ENCODE assay signal across 9 mouse cellular contexts in genomic region chr5:88688583-88689187, GRCm38 (mm10). TPM values are rescaled to one million over a fixed set of nuclear protein-coding genes. Genes with fewer than 3 reads are reported as not detected.
DNase-seq lines count a peak whose midpoint lies in the region; ATAC-seq and TF ChIP-seq lines count a peak whose summit lies in the region.
"Had no signal": no experiment of that assay in that cellular context is flagged by ENCODE, and none has a peak within 500 bp of the region (broad histone marks: within the 10 kb centered on the region; RNA-seq: fewer than 3 reads in every experiment).

No protein-coding gene starts in this region.

- DNase-seq in kidney, postnatal 0 days (ENCODE audit: low spot score), result peak; percentile 10
- DNase-seq in kidney, postnatal 10 days, result no peak
- peak; percentile 77 for DNase-seq in ES-E14 (ENCODE audit: low read depth, low spot score)
- no peak for DNase-seq in retina, postnatal 1 day
- no peak for DNase-seq in cerebellum, adult 18-20 months
- DNase-seq: gastrocnemius, postnatal 14 days had no signal

- no peak overlapping the region for H3K4me2 ChIP-seq in kidney, postnatal 0 days (ENCODE audit: low read length)
- no peak overlapping the region for H3K4me2 ChIP-seq in neural tube, embryonic 13.5 days
- H3K4me2 ChIP-seq: embryonic facial prominence, embryonic 12.5 days had no signal

- H3K4me3 ChIP-seq in kidney, postnatal 0 days (replicated peaks; ENCODE audit: low read depth, low read length), result no peak overlapping the region
- no peak overlapping the region for H3K4me3 ChIP-seq in ES-E14 (ENCODE audit: insufficient read depth in 1 of 2, low read depth in 1 of 2, low read length in 2 of 2, poor library complexity in 1 of 2, severe bottlenecking in 1 of 2)
- no peak overlapping the region for H3K4me3 ChIP-seq in neural tube, embryonic 13.5 days
- H3K4me3 ChIP-seq: embryonic facial prominence, embryonic 12.5 days had no signal

- in situ Hi-C loops in ES-E14 (cut with MboI; ENCODE audit: low sequenced_read_pairs in 2 of 2, unreplicated experiment in 2 of 2), result no loop called here

- WGBS in kidney, postnatal 0 days, result 70% methylated on average over 15 of the region's 15 CpGs
- 83% methylated on average over 15 of the region's 15 CpGs for WGBS in neural tube, embryonic 13.5 days

- no peak overlapping the region for H3K9ac ChIP-seq in kidney, postnatal 0 days (ENCODE audit: low read depth, low read length)
- H3K9ac ChIP-seq in ES-E14 (ENCODE audit: insufficient read depth, low read depth, low read length, poor library complexity, severe bottlenecking), result no peak overlapping the region
- H3K9ac ChIP-seq in neural tube, embryonic 13.5 days, result no peak overlapping the region
- H3K9ac ChIP-seq: embryonic facial prominence, embryonic 12.5 days had no signal

- no peak overlapping the region for H3K27ac ChIP-seq in kidney, postnatal 0 days
- no peak overlapping the region for H3K27ac ChIP-seq in ES-E14 (ENCODE audit: insufficient read depth, low read depth, low read length, poor library complexity, severe bottlenecking)
- no peak overlapping the region for H3K27ac ChIP-seq in neural tube, embryonic 13.5 days (replicated peaks)
- H3K27ac ChIP-seq: embryonic facial prominence, embryonic 12.5 days had no signal

- no peaks in the 10 kb centered on the region for H3K9me3 ChIP-seq in kidney, postnatal 0 days (replicated peaks; ENCODE audit: low read length)
- H3K9me3 ChIP-seq in ES-E14 (ENCODE audit: control insufficient read depth, insufficient read depth, low read depth, low read length), result no peaks in the 10 kb centered on the region
- H3K9me3 ChIP-seq in neural tube, embryonic 13.5 days, result no peaks in the 10 kb centered on the region
- H3K9me3 ChIP-seq: embryonic facial prominence, embryonic 12.5 days had no signal

- TF ChIP-seq CTCF in kidney, postnatal 0 days (IDR thresholded peaks at IDR 0.05; ENCODE audit: low read depth), result no peak

- H3K27me3 ChIP-seq in kidney, postnatal 0 days (ENCODE audit: insufficient read depth, low read length), result peaks cover 9% of the 10 kb centered on the region; the same call in 1 of the 2 replicates
- no peaks in the 10 kb centered on the region for H3K27me3 ChIP-seq in neural tube, embryonic 13.5 days
- H3K27me3 ChIP-seq: embryonic facial prominence, embryonic 12.5 days had no signal

- no peaks in the 10 kb centered on the region for H3K4me1 ChIP-seq in kidney, postnatal 0 days (replicated peaks; ENCODE audit: insufficient read depth, low read length)
- peaks cover 2 to 6% of the 10 kb centered on the region in 2 experiments; a peak in 2 of 4 replicates for H3K4me1 ChIP-seq in ES-E14 (ENCODE audit: control insufficient read depth in 2 of 2, insufficient read depth in 2 of 2, low read length in 2 of 2, poor library complexity in 1 of 2)
- no peaks in the 10 kb centered on the region for H3K4me1 ChIP-seq in neural tube, embryonic 13.5 days (replicated peaks)
- H3K4me1 ChIP-seq: embryonic facial prominence, embryonic 12.5 days had no signal

- ATAC-seq in kidney, postnatal 0 days (replicated peaks; ENCODE audit: low FRiP score, low read depth), result 0 out of 2 replicates have a peak, but pooled peaks have one; percentile 33
- peak; percentile 52 for ATAC-seq in granulocyte monocyte progenitor cell, adult 5-6 weeks (replicated peaks; ENCODE audit: poor library complexity, severe bottlenecking)
- 0 out of 2 replicates have a peak, but pooled peaks have one; percentile 11 for ATAC-seq in neural tube, embryonic 13.5 days (ENCODE audit: low read depth)

- no peaks in the 10 kb centered on the region for H3K36me3 ChIP-seq in kidney, postnatal 0 days (ENCODE audit: insufficient read depth, low read length)
- H3K36me3 ChIP-seq in ES-E14 (ENCODE audit: control insufficient read depth, insufficient read depth, low read length, poor library complexity, severe bottlenecking), result no peaks in the 10 kb centered on the region
- H3K36me3 ChIP-seq in neural tube, embryonic 13.5 days, result no peaks in the 10 kb centered on the region
- H3K36me3 ChIP-seq: embryonic facial prominence, embryonic 12.5 days had no signal

TF ChIP-seq in ES-E14, 5 proteins besides CTCF, POLR2A, EP300 and RAD21:
- no peak for TF ChIP-seq CHD2 (IDR thresholded peaks at IDR 0.05; ENCODE audit: low read depth, low read length)
- no peak for TF ChIP-seq HCFC1 (IDR thresholded peaks at IDR 0.05; ENCODE audit: borderline replicate concordance, insufficient read depth, low read length)
- no peak for TF ChIP-seq ZNF384 (IDR thresholded peaks at IDR 0.05; ENCODE audit: low read depth, low read length)
- no peak for TF ChIP-seq ZC3H11A (IDR thresholded peaks at IDR 0.05; ENCODE audit: borderline replicate concordance, low read depth, low read length)
- no peak for TF ChIP-seq MAFK (IDR thresholded peaks at IDR 0.05; ENCODE audit: insufficient read depth, low read depth, low read length)

RNA-seq across cellular contexts. Expression of gene Grsf1, which starts 12.7 kb away (rescaled TPM):
- polyA plus RNA-seq in kidney, postnatal 0 days (2015; fragmentation: Nextera tagmentation; extraction: Ambion mirVana), result 82.0 and 82.7 TPM in 2 replicates
- total RNA-seq in ES-E14 (2012; rRNA removed), result 37.7 and 54.2 TPM in 2 replicates
- total RNA-seq in granulocyte monocyte progenitor cell, adult 5-6 weeks (2014; fragmentation: Nextera tagmentation), result 57.6 and 66.7 TPM in 2 replicates
- 65.5 and 87.2 TPM in 2 replicates for total RNA-seq in granulocyte monocyte progenitor cell, adult 5-6 weeks (2017)
- polyA plus RNA-seq in neural tube, embryonic 13.5 days (2015; fragmentation: Nextera tagmentation; extraction: Ambion mirVana), result 70.3 and 76.2 TPM in 2 replicates

RNA-seq across cellular contexts. Expression of gene Mob1b, which starts 32.0 kb away (rescaled TPM):
- 8.7 and 9.1 TPM in 2 replicates for polyA plus RNA-seq in kidney, postnatal 0 days (2015; fragmentation: Nextera tagmentation; extraction: Ambion mirVana)
- total RNA-seq in ES-E14 (2012; rRNA removed), result 6.5 and 10.9 TPM in 2 replicates
- total RNA-seq in granulocyte monocyte progenitor cell, adult 5-6 weeks (2014; fragmentation: Nextera tagmentation), result 25.6 and 28.9 TPM in 2 replicates
- total RNA-seq in granulocyte monocyte progenitor cell, adult 5-6 weeks (2017), result 6.7 and 9.6 TPM in 2 replicates
- polyA plus RNA-seq in neural tube, embryonic 13.5 days (2015; fragmentation: Nextera tagmentation; extraction: Ambion mirVana), result 9.8 and 13.2 TPM in 2 replicates

Comparison
In these comparisons a context has a peak if more than half of its experiments do, and no peak if none do; other contexts are left out.
1. DNase-seq: peak in kidney, postnatal 0 days (single experiment) and ES-E14 (single experiment); none in kidney, postnatal 10 days (single experiment), retina, postnatal 1 day (single experiment) and cerebellum, adult 18-20 months (0 of 2).
2. Peak in every context shown above with its lines, with median percentiles within 50 percentile points of each other: ATAC-seq.